Mouse (Mus musculus): ENCODE data around the gene Casq2.

- TF ChIP-seq CTCF (IDR thresholded peaks at IDR 0.05) = no peak
- TF ChIP-seq EP300 (IDR thresholded peaks at IDR 0.05) = no peak
These were observed 102.8 kb downstream of the Casq2 start for GRCm38 (mm10) chr3:102188972-102189371.
